Mouse (Mus musculus) liver, adult (tissue): ENCODE measurements around the gene Smoc1.

Experiments used
- GATA4 ChIP-seq: IDR thresholded peaks from 2 replicates; pipeline ENCODE4 v1.6.1; 2014; ENCODE audit warnings: mild to moderate bottlenecking, low read length; ENCODE audit not compliant: insufficient replicate concordance

The Smoc1 gene

GRCm38 (mm10) chr12:81026277-81026994 lies at the start of gene Smoc1:
TSS of gene Smoc1 (plus strand) at chr12:81026808.
- TF ChIP-seq GATA4 = no peak

GRCm38 (mm10) chr12:80982326-80982725 lies 44.3 kb upstream of the Smoc1 start:
- no peak for TF ChIP-seq GATA4

- TF ChIP-seq GATA4 = no peak
Measured at GRCm38 (mm10) chr12:80983695-80984094, 42.9 kb upstream of the Smoc1 start.

- TF ChIP-seq GATA4 = no peak
Measured at GRCm38 (mm10) chr12:80986628-80987027, 40.0 kb upstream of the Smoc1 start.

- no peak for TF ChIP-seq GATA4
Measured at GRCm38 (mm10) chr12:80988286-80988685, 38.3 kb upstream of the Smoc1 start.

- no peak for TF ChIP-seq GATA4
Measured at GRCm38 (mm10) chr12:80990901-80991445, 35.6 kb upstream of the Smoc1 start.

- TF ChIP-seq GATA4 = no peak
Measured at GRCm38 (mm10) chr12:80991806-80992205, 34.8 kb upstream of the Smoc1 start.

- no peak for TF ChIP-seq GATA4
Measured at GRCm38 (mm10) chr12:80992540-80993122, 34.0 kb upstream of the Smoc1 start.

- no peak for TF ChIP-seq GATA4
Measured at GRCm38 (mm10) chr12:80993773-80994172, 32.8 kb upstream of the Smoc1 start.

- TF ChIP-seq GATA4 = no peak
Measured at GRCm38 (mm10) chr12:80995326-80995725, 31.3 kb upstream of the Smoc1 start.

GRCm38 (mm10) chr12:80997652-80998051 lies 29.0 kb upstream of the Smoc1 start:
- TF ChIP-seq GATA4 = no peak

GRCm38 (mm10) chr12:80998528-80999221 lies 27.9 kb upstream of the Smoc1 start:
- TF ChIP-seq GATA4 = no peak

- TF ChIP-seq GATA4 = no peak
Measured at GRCm38 (mm10) chr12:81000924-81001323, 25.7 kb upstream of the Smoc1 start.

- TF ChIP-seq GATA4 = no peak
Measured at GRCm38 (mm10) chr12:81002841-81003635, 23.6 kb upstream of the Smoc1 start.

GRCm38 (mm10) chr12:81009813-81010212 lies 16.8 kb upstream of the Smoc1 start:
- TF ChIP-seq GATA4 = no peak
